Mouse (Mus musculus) C2C12 (cell line): ENCODE measurements around the gene Acod1.

Experiments used
- CTCF ChIP-seq: IDR thresholded peaks from one replicate; pipeline ENCODE4 v1.5.1; 2011; ENCODE audit not compliant: control insufficient read depth, insufficient read depth, insufficient read length
- FOSL1 ChIP-seq: IDR thresholded peaks from one replicate; pipeline ENCODE4 v1.8.0; 2011; ENCODE audit warnings: mild to moderate bottlenecking, low read length; ENCODE audit not compliant: poor library complexity, insufficient read depth, severe bottlenecking
- MAX ChIP-seq: IDR thresholded peaks from one replicate; pipeline ENCODE4 v1.6.1; 2011; ENCODE audit warnings: mild to moderate bottlenecking, control low read depth
- MYOD1 ChIP-seq: IDR thresholded peaks from one replicate; pipeline ENCODE4 v1.6.1; 2011; ENCODE audit warnings: low read depth; ENCODE audit not compliant: control insufficient read depth, insufficient read length
- MYOG ChIP-seq: IDR thresholded peaks from one replicate; pipeline ENCODE4 v1.6.1; 2011; ENCODE audit not compliant: control insufficient read depth, insufficient read length; ENCODE audit errors: extremely low read depth

GRCm38 (mm10) chr14:103054731-103055130 is 8.0 kb downstream of the Acod1 start:
- TF ChIP-seq CTCF (no peak), MAX (no peak), FOSL1 (no peak), MYOD1 (no peak), MYOG (no peak)
